Mouse (Mus musculus) thymus, postnatal 4 days (tissue): ENCODE results near the gene Dnah7b.
"Not testable (repeated sequence)": the region's sequence is repeated elsewhere in the genome, so short reads cannot be mapped to it uniquely, and the experiment has no call there.

Experiments
- DNase-seq: peaks from one replicate; pipeline ENCODE4 v3.0.0; 2021

Gene Dnah7b

GRCm38 (mm10) chr1:46066015-46066414, at the start of gene Dnah7b:
TSS of gene Dnah7b (plus strand) at chr1:46066315.
- no peak for DNase-seq

- DNase-seq = peak; percentile 7
Measured at GRCm38 (mm10) chr1:46018382-46018977, 47.6 kb upstream of the Dnah7b start.

DNA sequence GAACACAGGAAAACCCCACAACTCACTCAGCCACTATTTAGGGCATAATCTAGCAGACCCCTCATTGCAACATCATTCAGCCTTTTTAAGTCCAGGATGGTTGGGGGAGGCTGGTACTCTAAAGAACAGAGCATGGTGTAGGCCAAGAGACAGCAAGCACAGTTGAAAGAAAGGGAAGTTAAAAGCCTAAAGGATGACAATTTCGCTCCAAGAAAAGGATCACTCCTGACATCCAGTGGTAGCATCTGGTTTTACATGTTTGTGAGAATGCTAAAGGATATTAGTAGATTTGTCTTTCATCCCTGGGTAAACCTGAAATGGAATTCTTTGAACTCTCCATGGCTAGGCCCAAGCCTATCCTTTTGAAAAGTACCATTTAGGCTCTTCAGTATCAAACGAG, 43.9 kb upstream of the Dnah7b start:
- DNase-seq = no peak

DNA sequence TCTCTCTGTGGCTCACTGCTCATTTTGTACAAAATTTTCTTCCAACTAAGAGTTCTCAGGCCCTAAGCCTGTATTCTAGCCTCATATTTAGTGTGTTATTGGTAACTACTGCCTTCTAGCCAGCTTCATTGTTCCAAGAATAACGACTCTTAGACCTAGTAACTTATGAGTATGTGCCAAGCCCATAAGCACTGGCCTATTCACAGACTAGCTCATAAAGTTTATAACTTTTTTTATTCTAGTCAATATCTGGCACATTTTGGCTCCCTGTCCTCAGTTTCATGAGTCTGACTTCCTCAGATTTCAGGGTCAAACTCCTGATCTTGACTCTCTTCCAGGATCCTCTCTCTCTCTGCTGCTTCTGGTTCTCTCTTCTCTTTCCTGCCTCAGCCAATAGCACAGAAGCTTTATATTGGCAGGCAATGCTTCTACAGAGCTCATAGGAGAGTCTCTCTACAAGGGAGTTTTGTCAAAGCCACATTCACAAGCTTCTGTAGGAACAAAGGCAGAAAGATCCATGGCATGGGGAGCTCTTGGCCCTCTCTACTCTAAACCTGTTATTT, 34.0 kb upstream of the Dnah7b start:
- DNase-seq = no peak

GRCm38 (mm10) chr1:46048188-46048587, 17.9 kb upstream of the Dnah7b start:
- DNase-seq = no peak

GRCm38 (mm10) chr1:46066484-46067251, 553 bp downstream of the Dnah7b start:
- peak; percentile 18 for DNase-seq

DNA sequence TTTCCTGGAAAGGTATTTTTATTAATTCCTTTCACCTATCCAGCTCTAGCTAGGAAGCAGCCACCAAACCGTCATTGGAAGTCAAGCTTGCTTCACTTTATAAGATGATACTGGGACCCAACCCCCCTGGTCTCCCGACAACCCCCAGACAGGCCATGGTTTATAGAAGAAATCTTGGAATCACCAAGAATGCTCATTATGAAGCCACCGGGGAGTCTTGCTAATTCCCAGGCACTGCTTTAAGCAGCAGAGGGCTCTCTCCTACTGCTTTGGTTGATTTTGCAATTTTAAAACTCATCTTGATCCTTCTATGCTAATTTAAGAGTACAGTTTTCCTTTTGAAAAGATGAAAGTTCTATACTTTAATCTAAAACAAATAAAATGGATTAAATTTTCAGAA, 2.7 kb downstream of the Dnah7b start:
- not testable (repeated sequence) for DNase-seq

- DNase-seq = no peak
Measured at GRCm38 (mm10) chr1:46077891-46078290, 11.8 kb downstream of the Dnah7b start.

DNA sequence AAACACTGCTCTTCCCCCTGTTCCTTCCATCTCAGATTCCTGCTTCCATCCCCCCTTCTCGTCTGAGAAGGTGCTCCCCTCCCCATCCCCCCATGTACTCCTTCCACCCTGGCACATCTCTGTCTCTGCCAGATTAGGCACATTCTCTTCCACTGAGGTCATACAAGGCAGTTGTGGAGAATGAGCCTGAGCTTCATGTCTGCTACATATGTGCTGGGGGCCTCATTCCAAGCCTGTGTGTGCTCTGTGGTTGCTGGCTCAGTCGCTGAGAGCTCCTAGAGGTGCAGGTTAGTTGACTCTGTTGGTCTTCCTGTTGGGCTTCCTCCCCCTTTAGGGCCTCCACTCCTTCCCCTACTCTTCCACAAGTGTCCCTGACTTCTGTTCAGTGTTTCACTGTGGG, 34.4 kb downstream of the Dnah7b start:
- no peak for DNase-seq

GRCm38 (mm10) chr1:46112606-46113005, 46.5 kb downstream of the Dnah7b start:
- not testable (repeated sequence) for DNase-seq

- not testable (repeated sequence) for DNase-seq
Measured at GRCm38 (mm10) chr1:46117179-46117578, 51.1 kb downstream of the Dnah7b start.

GRCm38 (mm10) chr1:46128058-46128457, 61.9 kb downstream of the Dnah7b start:
- DNase-seq = no peak

GRCm38 (mm10) chr1:46196835-46197234, 130.7 kb downstream of the Dnah7b start:
- DNase-seq = not testable (repeated sequence)

GRCm38 (mm10) chr1:46201169-46201568, 135.1 kb downstream of the Dnah7b start:
- DNase-seq = not testable (repeated sequence)

DNA sequence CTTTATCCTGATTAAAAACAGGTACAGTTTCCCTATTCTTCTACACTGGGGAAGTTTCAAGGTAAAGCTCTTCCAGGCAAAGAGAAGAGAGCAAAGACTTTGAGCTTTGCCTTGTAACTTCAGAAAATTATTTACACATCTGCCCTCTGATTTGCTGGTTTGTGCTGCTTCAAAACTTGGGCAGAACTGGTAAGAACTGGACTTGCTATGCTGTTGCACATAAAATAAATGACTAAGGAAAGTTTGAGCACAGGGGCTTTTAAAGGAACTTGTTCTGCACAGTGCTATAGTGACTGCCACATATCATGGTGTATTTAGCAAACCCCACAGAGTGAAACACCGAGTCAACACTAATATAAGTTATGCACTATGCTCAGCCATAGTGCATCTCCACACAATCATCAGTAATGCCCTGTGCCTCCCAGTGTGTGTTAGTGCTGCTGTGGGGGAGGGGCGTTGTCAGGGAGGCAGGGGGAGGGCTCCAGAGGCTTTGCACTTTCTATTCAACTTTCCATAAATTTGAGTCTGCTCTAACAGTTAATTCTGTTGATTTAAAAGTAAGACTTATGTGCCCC, 144.0 kb downstream of the Dnah7b start:
- DNase-seq = not testable (repeated sequence)

DNA sequence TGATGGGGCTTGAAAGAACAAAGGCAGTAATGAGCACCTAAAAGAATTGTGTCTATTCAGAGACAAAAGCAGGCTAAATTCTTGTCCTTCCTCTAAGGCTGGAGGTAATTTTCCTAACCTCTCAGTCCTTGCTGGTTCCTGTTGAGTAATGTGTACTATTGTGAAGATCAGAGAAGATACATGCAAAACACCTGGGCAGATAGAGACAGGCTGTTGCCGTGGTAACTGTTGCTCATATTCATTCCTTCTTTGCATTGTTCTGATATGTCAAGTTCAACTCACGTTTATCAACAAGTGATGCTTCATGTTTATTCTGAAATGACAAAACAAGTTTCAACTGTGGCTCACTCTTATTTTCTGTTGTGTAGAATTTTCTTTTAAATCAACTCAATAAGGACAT, 156.6 kb downstream of the Dnah7b start:
- DNase-seq = not testable (repeated sequence)

DNA sequence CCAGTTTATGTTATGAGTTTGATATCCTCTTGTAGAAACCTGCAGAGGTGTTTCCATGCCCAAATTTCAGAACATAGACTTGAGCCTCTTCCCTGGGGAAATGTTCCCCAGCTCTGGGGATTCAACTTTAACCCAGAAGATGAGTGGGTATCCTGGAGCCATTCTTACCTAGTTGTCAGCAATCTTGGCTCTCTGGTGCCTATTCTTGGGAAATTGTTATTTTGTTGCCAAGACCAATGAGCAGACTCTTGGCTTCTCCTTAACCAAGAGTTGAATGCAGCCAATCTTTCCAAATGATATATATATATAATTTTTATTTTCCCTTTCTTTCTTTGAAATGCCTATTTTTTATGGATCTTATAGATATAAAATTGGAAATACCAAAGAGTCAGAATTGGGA, 160.0 kb downstream of the Dnah7b start:
- DNase-seq = not testable (repeated sequence)

- not testable (repeated sequence) for DNase-seq
Measured at GRCm38 (mm10) chr1:46268841-46269240, 202.7 kb downstream of the Dnah7b start.

DNA sequence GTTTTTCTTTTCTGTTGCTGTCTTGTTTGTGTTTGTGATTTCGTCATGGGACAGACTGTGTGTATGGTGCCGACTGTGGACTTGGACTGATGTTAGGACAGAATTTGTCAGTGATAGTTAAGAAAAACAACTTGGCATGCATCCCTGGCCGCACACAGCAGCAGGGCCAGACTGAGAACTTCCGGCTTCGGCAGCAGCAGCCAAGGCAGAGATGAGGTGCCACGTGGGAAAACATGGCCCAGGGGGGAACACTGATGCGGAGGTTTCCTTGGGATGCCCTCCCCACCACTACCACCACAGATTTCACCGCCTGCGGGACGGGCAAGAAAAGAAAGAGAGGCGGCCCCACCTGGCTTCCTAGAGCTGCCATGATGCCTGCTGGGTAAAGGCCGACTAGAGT, 205.8 kb downstream of the Dnah7b start:
- DNase-seq = no peak

GRCm38 (mm10) chr1:46278057-46278910, 212.2 kb downstream of the Dnah7b start:
- DNase-seq = not testable (repeated sequence)

DNA sequence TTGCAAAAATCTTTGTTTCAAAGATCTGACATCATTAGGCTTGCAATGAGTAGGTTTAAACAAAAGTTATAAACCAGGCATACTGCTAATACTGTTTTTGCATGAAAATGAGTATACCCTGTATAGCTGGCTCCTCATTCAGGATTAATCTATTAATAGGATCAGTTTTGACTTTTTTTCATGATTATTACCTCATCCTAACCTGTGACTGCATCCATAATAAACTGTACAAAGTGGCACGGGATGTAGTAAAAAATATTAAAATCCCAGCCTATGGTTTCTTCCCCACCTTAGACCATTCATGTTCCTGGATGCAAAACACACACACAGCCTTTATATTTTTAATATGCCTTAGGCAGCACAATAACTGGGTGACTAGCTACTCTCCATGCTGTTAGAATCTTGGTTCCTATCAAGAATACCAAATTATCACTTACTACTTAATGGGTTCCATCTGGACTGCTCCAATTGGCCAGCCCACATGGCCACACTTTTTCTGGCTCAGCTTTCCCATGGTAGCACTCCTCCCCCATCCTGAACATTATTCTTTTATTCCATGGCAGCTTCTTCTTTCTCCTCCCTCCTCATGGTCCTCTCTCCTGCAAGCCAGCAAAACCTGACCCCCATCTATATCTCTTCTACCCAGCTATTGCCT, 212.9 kb downstream of the Dnah7b start:
- DNase-seq = not testable (repeated sequence)

GRCm38 (mm10) chr1:46294451-46294850, 228.3 kb downstream of the Dnah7b start:
- not testable (repeated sequence) for DNase-seq
